Mouse (Mus musculus) kidney, embryonic 16.5 days (tissue): ENCODE results near the gene Efcab10. TPM values are rescaled to one million over a fixed set of nuclear protein-coding genes. Genes with fewer than 3 reads are reported as not detected.
A peak's percentile ranks its signal among the peaks of the same experiment; 100 is the strongest.

Experiments
- ATAC-seq: fragments of 200-750 bp; cut with Nextera tagmentation; 2 replicates; pipeline ENCODE4 v1.8.0; 2017; ENCODE audit warnings: moderate TSS enrichment; ENCODE audit not compliant: low FRiP score, low TSS enrichment
- H3K27ac ChIP-seq: fragments of 300-500 bp; sonication (generic); 2 replicates; pipeline ENCODE4 v1.5.1; 2014; ENCODE audit warnings: low read length
- H3K27me3 ChIP-seq: fragments of 300-500 bp; sonication (generic); 2 replicates; pipeline ENCODE4 v1.6.1; 2014; ENCODE audit warnings: low read length, control low read depth, mixed read lengths; ENCODE audit not compliant: insufficient read depth
- H3K36me3 ChIP-seq: fragments of 300-500 bp; sonication (generic); 2 replicates; pipeline ENCODE4 v1.6.1; 2014; ENCODE audit warnings: low read length, control low read depth, mixed read lengths; ENCODE audit not compliant: insufficient read depth
- H3K4me1 ChIP-seq: fragments of 300-500 bp; sonication (generic); 2 replicates; pipeline ENCODE4 v1.6.1; 2014; ENCODE audit warnings: low read length, control low read depth, mixed read lengths; ENCODE audit not compliant: insufficient read depth
- H3K4me2 ChIP-seq: fragments of 300-500 bp; sonication (generic); replicated peaks from 2 replicates; pipeline ENCODE4 v1.6.1; 2014; ENCODE audit warnings: low read depth, low read length
- H3K4me3 ChIP-seq: fragments of 300-500 bp; sonication (generic); 2 replicates; pipeline ENCODE4 v1.5.1; 2014; ENCODE audit warnings: mild to moderate bottlenecking, low read length
- H3K9ac ChIP-seq: fragments of 300-500 bp; sonication (generic); replicated peaks from 2 replicates; pipeline ENCODE4 v1.6.1; 2014; ENCODE audit warnings: low read length
- H3K9me3 ChIP-seq: fragments of 300-500 bp; sonication (generic); 2 replicates; pipeline ENCODE4 v1.6.1; 2016; ENCODE audit warnings: low read length, control low read depth
- WGBS: fragments of 180-500 bp; shearing (Covaris S2); extraction: QIAGEN DNeasy Blood & Tissue Kit; methylation state at CpG from one replicate; pipeline ENCODE4 v1.1.7; 2014; 5-methylcytosine and 5-hydroxymethylcytosine counted together
- polyA plus RNA-seq: library from polyadenylated mRNA; unstranded; fragments of >200 nt; fragmentation: Nextera tagmentation; extraction: Ambion mirVana; gene quantifications from 2 replicates; pipeline ENCODE4 v1.2.1, GENCODE M21; 2015

The Efcab10 gene
- polyA plus RNA-seq, result 0.46 and 1.00 TPM in 2 replicates

GRCm38 (mm10) chr12:33394804-33395623, at the start of gene Efcab10:
TSS of gene Efcab10 (plus strand) at chr12:33394854.
- Histone ChIP-seq H3K9me3 (no peaks in the 10 kb centered on the region), H3K36me3 (no peaks in the 10 kb centered on the region), H3K27me3 (no peaks in the 10 kb centered on the region), H3K9ac (peak within 1 kb of the TSS; percentile 46), H3K4me1 (peaks cover 7% of the 10 kb centered on the region), H3K4me2 (peak within 1 kb of the TSS; percentile 62), H3K27ac (no peak within 1 kb of the TSS), H3K4me3 (peak within 1 kb of the TSS; percentile 42)
- peak; percentile 80 for ATAC-seq
- 5% methylated on average over 24 of the region's 24 CpGs for WGBS

GRCm38 (mm10) chr12:33344970-33345772, 49.5 kb upstream of the Efcab10 start:
- Histone ChIP-seq H3K9me3 (no peaks in the 10 kb centered on the region), H3K36me3 (0 out of 2 replicates have a peak, but pooled peaks cover under 1% of the 10 kb centered on the region), H3K4me2 (peak overlapping the region; percentile 45), H3K9ac (0 out of 2 replicates have a peak overlapping the region, but pooled peaks have one; percentile 0), H3K27me3 (0 out of 2 replicates have a peak, but pooled peaks cover 2% of the 10 kb centered on the region), H3K27ac (no peak overlapping the region), H3K4me1 (peaks cover 14% of the 10 kb centered on the region), H3K4me3 (0 out of 2 replicates have a peak overlapping the region, but pooled peaks have one; percentile 9)
- 5% methylated on average over 25 of the region's 25 CpGs for WGBS
- ATAC-seq, result peak; percentile 27; the same call in 1 of the 2 replicates

- ATAC-seq, result no peak
- H3K9me3 ChIP-seq, result no peaks in the 10 kb centered on the region
- H3K36me3 ChIP-seq, result 0 out of 2 replicates have a peak, but pooled peaks cover 3% of the 10 kb centered on the region
- H3K27me3 ChIP-seq, result 0 out of 2 replicates have a peak, but pooled peaks cover 2% of the 10 kb centered on the region
- peak overlapping the region; percentile 45 for H3K4me2 ChIP-seq
- no peak overlapping the region for H3K9ac ChIP-seq
- WGBS, result 25% methylated on average over 23 of the region's 23 CpGs
- H3K4me1 ChIP-seq, result peaks cover 14% of the 10 kb centered on the region
- H3K27ac ChIP-seq, result no peak overlapping the region
- H3K4me3 ChIP-seq, result no peak overlapping the region
These were observed 48.8 kb upstream of the Efcab10 start for GRCm38 (mm10) chr12:33345773-33346435.

GRCm38 (mm10) chr12:33352671-33353070, 42.0 kb upstream of the Efcab10 start:
- peaks cover 9% of the 10 kb centered on the region for H3K36me3 ChIP-seq
- no peak overlapping the region for H3K27ac ChIP-seq
- H3K4me1 ChIP-seq, result no peaks in the 10 kb centered on the region
- H3K27me3 ChIP-seq, result no peaks in the 10 kb centered on the region
- H3K9ac ChIP-seq, result no peak overlapping the region
- ATAC-seq, result no peak
- WGBS, result 61% methylated on average over 4 of the region's 4 CpGs
- H3K4me2 ChIP-seq, result no peak overlapping the region
- no peak overlapping the region for H3K4me3 ChIP-seq
- no peaks in the 10 kb centered on the region for H3K9me3 ChIP-seq

GRCm38 (mm10) chr12:33358345-33358744, 36.3 kb upstream of the Efcab10 start:
- Histone ChIP-seq H3K9ac (no peak overlapping the region), H3K4me2 (no peak overlapping the region), H3K4me3 (no peak overlapping the region), H3K27ac (no peak overlapping the region), H3K36me3 (peaks cover 7% of the 10 kb centered on the region), H3K27me3 (no peaks in the 10 kb centered on the region), H3K9me3 (no peaks in the 10 kb centered on the region), H3K4me1 (no peaks in the 10 kb centered on the region)
- no peak for ATAC-seq
- WGBS, result 76% methylated on average over 10 of the region's 10 CpGs

- no peak overlapping the region for H3K4me3 ChIP-seq
- ATAC-seq, result no peak
- no peaks in the 10 kb centered on the region for H3K36me3 ChIP-seq
- no peaks in the 10 kb centered on the region for H3K4me1 ChIP-seq
- no peak overlapping the region for H3K9ac ChIP-seq
- no peaks in the 10 kb centered on the region for H3K27me3 ChIP-seq
- WGBS, result 87% methylated on average over 7 of the region's 7 CpGs
- H3K27ac ChIP-seq, result no peak overlapping the region
- no peak overlapping the region for H3K4me2 ChIP-seq
- H3K9me3 ChIP-seq, result no peaks in the 10 kb centered on the region
These were observed 35.4 kb upstream of the Efcab10 start for GRCm38 (mm10) chr12:33359209-33359608.

- Histone ChIP-seq H3K27ac (no peak overlapping the region), H3K4me1 (no peaks in the 10 kb centered on the region), H3K4me2 (no peak overlapping the region), H3K27me3 (no peaks in the 10 kb centered on the region), H3K9ac (no peak overlapping the region), H3K4me3 (no peak overlapping the region), H3K36me3 (no peaks in the 10 kb centered on the region), H3K9me3 (no peaks in the 10 kb centered on the region)
- WGBS, result 86% methylated on average over 5 of the region's 5 CpGs
- ATAC-seq, result no peak
These were observed 34.7 kb upstream of the Efcab10 start for GRCm38 (mm10) chr12:33359878-33360482.

- ATAC-seq, result no peak
- no peaks in the 10 kb centered on the region for H3K36me3 ChIP-seq
- WGBS, result 62% methylated on average over 6 of the region's 6 CpGs
- no peak overlapping the region for H3K4me2 ChIP-seq
- no peaks in the 10 kb centered on the region for H3K9me3 ChIP-seq
- H3K9ac ChIP-seq, result no peak overlapping the region
- no peak overlapping the region for H3K27ac ChIP-seq
- H3K4me3 ChIP-seq, result no peak overlapping the region
- no peaks in the 10 kb centered on the region for H3K27me3 ChIP-seq
- H3K4me1 ChIP-seq, result no peaks in the 10 kb centered on the region
These were observed 33.9 kb upstream of the Efcab10 start for GRCm38 (mm10) chr12:33360729-33361128.

GRCm38 (mm10) chr12:33364511-33364910, 30.1 kb upstream of the Efcab10 start:
- no peaks in the 10 kb centered on the region for H3K9me3 ChIP-seq
- no peaks in the 10 kb centered on the region for H3K4me1 ChIP-seq
- H3K9ac ChIP-seq, result no peak overlapping the region
- H3K4me3 ChIP-seq, result no peak overlapping the region
- no peak for ATAC-seq
- no peak overlapping the region for H3K4me2 ChIP-seq
- no peak overlapping the region for H3K27ac ChIP-seq
- H3K36me3 ChIP-seq, result peaks cover 12% of the 10 kb centered on the region; the same call in 1 of the 2 replicates
- WGBS, result 65% methylated on average over 8 of the region's 8 CpGs
- no peaks in the 10 kb centered on the region for H3K27me3 ChIP-seq
